Mouse (Mus musculus) thymus, postnatal 25 days (tissue): Measurements from ENCODE around the gene Lrpprc.
"Not testable (repeated sequence)": the region's sequence is repeated elsewhere in the genome, so short reads cannot be mapped to it uniquely, and the experiment has no call there.

Source experiments
- DNase-seq: peaks from one replicate; pipeline ENCODE4 v3.0.0; 2022

Gene Lrpprc

GRCm38 (mm10) chr17:84790447-84791098 is at the start of gene Lrpprc:
Gene Lrpprc, minus strand, starts transcription at chr17:84790789.
- peak; percentile 95 for DNase-seq

GRCm38 (mm10) chr17:84837780-84838179 is 47.2 kb upstream of the Lrpprc start:
- peak; percentile 69 for DNase-seq

- no peak for DNase-seq
These were observed 44.7 kb upstream of the Lrpprc start for GRCm38 (mm10) chr17:84835249-84835648.

DNA sequence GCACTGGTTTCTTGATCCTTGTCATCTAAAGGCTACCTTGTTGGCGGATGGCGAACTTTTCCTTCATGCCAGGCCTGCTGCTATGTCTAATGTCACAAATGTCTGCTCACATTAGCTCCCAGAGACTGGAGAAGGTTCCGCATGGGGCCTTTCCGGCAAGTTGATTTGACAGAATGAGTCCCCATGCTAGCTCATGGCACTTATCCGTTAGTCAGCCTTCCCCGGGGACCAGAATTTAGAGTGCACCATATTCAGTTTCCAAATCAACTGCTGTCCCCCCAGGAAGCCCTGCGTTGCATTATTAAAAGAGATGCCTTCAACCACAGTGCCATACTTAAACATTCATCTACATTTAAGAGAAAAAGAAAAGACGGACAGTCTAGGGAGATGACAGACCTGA is 41.8 kb upstream of the Lrpprc start:
- no peak for DNase-seq

DNA sequence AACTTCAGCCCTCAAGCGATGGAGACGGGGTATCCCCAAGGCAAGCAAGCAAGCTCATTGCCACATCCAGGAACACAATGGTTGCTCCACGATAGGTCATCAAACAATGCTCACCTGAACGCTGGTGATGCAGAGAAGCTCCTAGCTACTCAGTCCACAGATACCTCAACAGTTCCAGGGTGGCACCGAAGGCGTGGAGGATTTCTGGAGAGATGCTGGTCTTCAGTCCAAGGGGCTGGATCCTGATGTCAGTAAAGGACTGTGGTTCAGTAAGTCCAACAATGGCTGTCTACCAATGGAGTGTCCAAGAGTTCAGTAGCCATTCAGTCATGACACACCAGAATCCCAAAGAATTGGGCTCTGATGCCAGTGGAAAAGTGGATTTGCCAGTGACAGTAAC is 37.7 kb upstream of the Lrpprc start:
- no peak for DNase-seq

GRCm38 (mm10) chr17:84820603-84821002 is 30.0 kb upstream of the Lrpprc start:
- DNase-seq = no peak

GRCm38 (mm10) chr17:84818390-84818789 is 27.8 kb upstream of the Lrpprc start:
- no peak for DNase-seq

GRCm38 (mm10) chr17:84816014-84816461 is 25.4 kb upstream of the Lrpprc start:
- no peak for DNase-seq

DNA sequence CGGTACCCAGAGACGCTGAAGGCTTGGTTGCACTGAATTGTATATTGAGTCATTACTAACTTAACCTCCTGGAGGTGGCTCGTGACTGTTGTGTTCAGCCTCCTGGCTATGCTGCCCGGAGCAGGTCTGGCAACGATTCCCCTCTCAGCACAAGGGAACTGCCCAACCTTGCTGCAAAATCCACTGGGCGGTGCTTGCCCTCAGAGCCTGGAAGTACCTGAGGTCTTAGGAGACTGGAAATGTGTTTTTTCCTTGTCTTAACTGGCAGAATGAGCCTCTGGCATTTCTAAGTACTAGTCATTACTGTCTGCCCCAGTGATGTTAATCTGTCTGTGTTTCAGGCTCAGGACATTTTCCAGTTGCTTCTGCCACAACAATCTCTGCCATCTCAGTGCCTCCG is 24.3 kb upstream of the Lrpprc start:
- no peak for DNase-seq

GRCm38 (mm10) chr17:84814192-84814591 is 23.6 kb upstream of the Lrpprc start:
- not testable (repeated sequence) for DNase-seq

- DNase-seq = no peak
These were observed 1.4 kb upstream of the Lrpprc start for GRCm38 (mm10) chr17:84792006-84792405.

DNA sequence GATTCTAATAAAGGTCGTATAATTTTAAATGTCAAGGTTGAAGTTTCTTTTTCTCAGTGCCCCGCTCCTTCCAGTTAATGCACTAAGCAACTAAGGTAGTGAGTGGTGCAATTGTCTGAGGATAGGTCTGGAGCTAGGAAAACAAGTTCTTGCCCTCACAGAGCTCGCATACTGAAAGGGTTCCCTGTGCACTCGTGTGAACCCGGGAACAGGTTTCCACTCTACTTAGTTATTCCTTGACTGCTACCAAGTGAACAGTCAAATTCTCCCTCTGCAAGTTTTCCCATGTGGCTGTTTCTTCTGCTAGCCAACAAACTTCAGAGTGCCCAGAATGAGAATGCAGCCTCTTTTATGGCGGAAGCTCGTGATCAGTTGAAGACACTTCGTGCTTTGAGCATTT is 567 bp upstream of the Lrpprc start:
- DNase-seq = peak; percentile 29

- DNase-seq = no peak
These were observed 546 bp downstream of the Lrpprc start for GRCm38 (mm10) chr17:84790043-84790442.

DNA sequence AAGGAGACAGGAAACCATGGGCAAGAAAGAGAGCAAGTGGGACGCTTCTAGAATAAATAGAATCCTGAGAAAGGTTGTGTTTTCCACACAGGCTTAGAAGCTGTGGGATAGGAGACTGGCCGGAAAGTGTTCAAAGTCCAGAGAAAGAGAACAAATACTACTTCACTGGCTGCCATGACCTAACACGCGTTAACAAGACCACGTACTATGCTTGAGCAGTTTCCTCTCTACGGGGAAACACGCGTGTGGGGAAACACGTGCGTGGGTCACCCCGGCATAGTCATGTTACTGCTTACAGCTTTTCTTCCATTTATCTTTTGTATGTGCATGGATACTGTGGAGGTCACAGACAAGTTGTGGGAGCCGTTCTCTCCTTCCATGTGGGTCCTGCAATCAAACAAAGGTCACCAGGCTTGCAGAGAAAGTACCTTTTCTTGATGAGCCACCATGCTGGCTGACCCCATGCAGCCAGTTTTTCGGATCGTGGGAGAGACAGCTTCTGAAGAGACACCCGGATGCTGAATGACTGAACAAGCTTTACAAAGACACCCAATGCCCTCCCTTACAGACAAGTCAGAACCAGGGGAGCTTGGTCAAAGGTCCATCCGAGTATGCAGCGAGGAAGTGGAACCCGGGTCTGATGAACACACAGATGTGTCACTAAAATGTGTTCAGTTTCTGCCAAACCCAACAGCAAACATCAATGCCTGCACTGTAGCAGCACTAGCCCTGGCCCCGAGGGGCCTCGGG is 2.0 kb downstream of the Lrpprc start:
- no peak for DNase-seq

DNA sequence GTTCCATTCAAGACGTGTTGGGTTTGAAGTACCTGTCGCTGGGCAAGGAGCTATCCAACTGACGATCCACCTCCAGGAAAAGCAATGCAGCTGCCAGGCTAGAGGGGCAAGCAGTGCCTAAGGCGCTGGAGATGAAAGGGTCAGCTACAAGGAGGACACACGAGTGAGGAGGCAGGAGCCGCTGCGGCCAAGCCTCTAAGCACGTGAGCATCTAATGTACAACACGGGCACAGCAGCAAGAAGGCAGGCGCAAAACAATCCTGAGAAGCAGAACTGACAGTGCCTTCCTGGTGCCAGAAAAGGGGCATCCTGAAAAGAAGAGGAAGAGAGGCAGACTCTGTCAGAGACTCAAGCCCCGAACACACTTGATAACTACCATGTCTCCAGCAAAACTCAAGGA is 3.1 kb downstream of the Lrpprc start:
- DNase-seq = no peak

- DNase-seq = no peak
These were observed 3.7 kb downstream of the Lrpprc start for GRCm38 (mm10) chr17:84786911-84787310.

DNA sequence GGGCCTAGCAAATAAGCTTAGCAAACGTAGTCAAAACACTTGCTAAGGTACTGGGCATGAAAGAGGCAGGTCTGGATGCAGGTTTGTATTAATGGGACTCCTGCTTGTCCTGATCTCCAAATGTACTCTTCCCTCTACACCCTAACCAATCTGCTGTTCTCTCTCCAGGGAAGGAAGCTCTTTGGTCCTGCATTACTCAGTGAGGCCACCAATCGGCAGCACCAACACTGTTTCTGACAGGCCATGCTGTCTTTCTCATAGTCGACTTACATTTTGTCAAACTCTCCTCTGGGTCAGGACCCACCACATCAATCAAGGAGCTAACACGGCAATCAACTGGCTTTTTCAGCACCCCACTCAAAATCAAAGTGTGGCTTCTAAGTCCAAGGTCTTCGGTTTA is 5.4 kb downstream of the Lrpprc start:
- DNase-seq = no peak

DNA sequence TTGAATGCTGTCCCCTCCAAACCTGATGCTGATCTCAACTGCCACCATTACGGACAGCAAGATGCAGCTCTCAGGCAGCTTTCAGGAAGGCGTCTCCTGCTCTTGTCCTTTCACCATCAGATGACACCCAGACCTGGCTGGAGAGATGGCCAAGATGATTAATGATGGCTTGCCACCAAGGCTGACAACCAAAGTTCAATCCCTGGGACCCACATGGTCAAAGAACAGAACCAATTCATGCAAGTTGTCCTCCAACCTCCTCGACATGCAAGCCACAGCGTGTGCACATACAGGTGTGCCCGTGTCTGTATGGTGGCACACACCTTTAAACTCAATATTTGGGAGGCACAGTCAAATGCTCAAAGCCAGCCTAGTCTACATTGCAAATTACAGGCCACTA is 7.1 kb downstream of the Lrpprc start:
- no peak for DNase-seq

- no peak for DNase-seq
These were observed 10.3 kb downstream of the Lrpprc start for GRCm38 (mm10) chr17:84780321-84780720.

DNA sequence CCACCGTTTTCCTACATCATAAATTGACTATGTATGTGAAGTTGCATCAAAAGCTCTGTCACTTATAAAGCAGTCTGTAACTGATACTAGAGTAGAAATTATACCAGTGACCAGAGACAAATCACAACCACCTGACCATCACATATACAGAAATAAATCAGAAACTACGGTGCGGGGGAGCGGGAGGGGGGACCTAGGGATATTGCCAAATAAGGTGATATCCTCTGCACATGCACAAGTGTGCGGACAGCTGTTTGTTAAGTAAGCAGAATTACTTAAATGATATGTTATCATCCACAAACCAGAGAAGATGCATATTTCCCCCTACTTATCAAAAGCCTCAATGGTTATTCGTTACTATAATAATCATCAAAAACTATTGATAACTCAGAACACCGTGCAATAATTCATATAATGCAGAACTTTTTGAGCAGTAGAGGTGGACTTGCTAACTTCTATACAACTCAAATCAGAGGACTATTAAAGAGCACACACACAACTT is 12.1 kb downstream of the Lrpprc start:
- no peak for DNase-seq

DNA sequence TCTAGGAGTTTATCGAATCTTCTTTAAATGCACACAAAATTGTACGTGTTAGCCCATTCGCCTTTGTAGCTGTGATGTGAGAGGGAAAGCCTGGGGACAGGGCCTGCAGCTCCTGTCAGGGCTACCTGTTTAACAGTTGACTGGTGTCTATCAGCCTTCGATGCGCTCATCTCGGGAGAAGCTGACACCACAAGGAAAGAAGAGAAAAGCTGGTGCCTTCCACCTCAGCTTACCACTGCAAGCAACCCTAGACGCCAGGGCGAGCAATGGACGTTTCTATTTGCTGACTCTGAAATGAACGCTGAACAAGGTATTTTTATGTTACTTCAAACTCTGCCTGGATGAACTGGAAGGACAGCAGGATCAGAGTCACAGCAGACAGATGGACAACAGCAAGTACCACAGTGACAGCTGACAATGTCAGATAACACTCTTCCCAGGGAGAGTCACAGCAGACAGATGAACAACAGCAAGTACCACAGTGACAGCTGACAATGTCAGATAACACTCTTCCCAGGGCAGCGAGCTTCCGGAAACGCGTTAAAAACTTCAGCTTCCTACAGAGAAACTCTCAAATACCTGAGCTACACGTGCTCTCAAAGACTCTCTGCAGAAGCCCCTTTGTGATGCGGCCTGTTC is 14.1 kb downstream of the Lrpprc start:
- DNase-seq = no peak

- no peak for DNase-seq
These were observed 15.3 kb downstream of the Lrpprc start for GRCm38 (mm10) chr17:84775291-84775690.

- DNase-seq = no peak
These were observed 18.7 kb downstream of the Lrpprc start for GRCm38 (mm10) chr17:84771882-84772281.

DNA sequence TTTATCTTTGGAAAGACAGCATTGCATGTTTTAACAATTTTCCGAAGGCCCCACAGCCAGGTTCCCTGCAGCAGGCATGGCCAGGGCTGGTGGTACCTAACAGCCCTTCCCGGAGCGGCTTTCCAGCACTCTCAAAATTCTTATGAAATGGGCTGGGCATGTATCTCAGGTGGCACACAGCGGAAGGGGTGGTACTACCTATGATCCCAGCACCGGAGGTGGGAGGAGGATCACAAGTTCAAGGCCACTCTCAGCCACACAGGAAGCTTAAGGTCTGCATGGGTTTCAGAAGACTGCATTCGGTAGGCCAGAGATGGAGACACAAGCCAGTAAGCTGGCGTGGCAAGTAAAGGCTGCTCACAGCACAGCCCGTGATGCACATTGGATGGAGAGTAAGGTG is 31.6 kb downstream of the Lrpprc start:
- DNase-seq = no peak
